Mouse (Mus musculus): Measurements from ENCODE around the gene Cnnm2. TPM values are rescaled to one million over a fixed set of nuclear protein-coding genes. Genes with fewer than 3 reads are reported as not detected.

Cnnm2 gene
- polyA plus RNA-seq, 1 experiment from 2014 or later, result 3.4 TPM

DNA sequence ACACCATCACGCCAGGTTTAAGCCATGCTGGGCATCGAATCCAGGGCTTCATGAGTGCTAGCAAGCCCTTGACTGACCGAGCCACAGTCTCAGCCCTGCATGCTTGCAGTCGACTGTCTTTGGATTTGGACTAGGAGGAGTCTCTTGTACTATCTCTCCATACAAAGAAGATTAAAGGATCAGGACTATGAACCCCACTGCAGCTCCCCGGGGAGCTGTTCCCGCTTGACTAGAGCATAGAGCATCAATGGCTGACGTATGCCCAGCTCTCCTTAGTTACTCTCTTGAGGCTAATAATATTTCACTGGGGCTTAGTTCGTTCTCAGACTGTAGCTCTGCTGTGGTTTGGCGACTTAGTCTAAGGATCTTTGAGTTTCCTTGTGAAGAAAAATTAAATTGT lies 40.9 kb downstream of the Cnnm2 start:
- H3K4me3 ChIP-seq, result no peak overlapping the region
- H3K4me1 ChIP-seq, result peaks cover 12% of the 10 kb centered on the region
- H3K27me3 ChIP-seq, result no peaks in the 10 kb centered on the region
- H3K4me2 ChIP-seq, result no peak overlapping the region
- H3K9ac ChIP-seq, result no peak overlapping the region
- no peak for ATAC-seq (ENCODE audit: insufficient number of reproducible peaks, insufficient read depth, low FRiP score, low TSS enrichment, low read depth)
- no peak overlapping the region for H3K27ac ChIP-seq
- WGBS, result 81% methylated on average over 9 of the region's 9 CpGs
- no peaks in the 10 kb centered on the region for H3K9me3 ChIP-seq
- no peaks in the 10 kb centered on the region for H3K36me3 ChIP-seq

DNA sequence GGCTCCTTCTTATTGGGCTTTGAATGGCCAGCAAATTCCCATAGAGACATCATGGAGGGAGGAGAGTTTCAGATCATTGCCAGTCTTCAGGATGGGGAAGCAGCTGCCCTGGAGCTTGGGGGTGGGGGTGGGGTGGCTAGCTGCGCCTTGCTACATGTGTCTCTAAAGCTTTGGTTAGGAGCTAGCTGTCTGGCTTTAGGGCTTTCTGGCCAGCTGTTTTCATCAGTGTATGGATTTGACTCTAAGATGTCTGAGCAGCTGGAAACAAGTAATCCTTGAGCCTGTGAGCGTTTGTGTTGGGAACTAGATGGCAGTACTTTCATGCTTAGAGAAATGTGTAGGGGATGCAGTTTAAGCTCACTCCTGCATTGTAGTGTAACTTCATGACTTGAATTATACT lies 42.3 kb downstream of the Cnnm2 start:
- WGBS, result 34% methylated on average over 2 of the region's 2 CpGs
- Histone ChIP-seq H3K27me3 (no peaks in the 10 kb centered on the region), H3K4me1 (peaks cover 12% of the 10 kb centered on the region), H3K36me3 (no peaks in the 10 kb centered on the region), H3K9me3 (no peaks in the 10 kb centered on the region), H3K4me2 (no peak overlapping the region), H3K9ac (no peak overlapping the region), H3K27ac (no peak overlapping the region), H3K4me3 (no peak overlapping the region)
- ATAC-seq (ENCODE audit: insufficient number of reproducible peaks, insufficient read depth, low FRiP score, low TSS enrichment, low read depth), result no peak

DNA sequence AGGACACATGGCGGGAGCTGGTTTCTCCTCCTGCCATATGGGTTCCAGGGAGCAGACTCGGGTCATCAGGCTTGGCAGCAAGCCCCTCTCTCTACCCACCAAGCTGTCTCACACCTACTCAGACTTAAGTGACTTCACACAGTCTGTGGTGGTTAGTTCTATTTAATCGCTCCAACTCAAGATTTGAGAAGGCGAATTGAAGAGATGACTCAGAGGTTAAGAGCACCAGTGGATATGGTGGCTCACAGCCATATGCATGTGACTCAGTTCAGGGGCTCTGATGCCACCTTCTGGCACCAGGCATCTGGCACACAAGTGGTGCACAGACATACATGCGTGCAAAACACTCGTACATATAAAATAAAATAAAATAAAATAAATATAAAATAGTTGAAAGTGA lies 43.4 kb downstream of the Cnnm2 start:
- no peak overlapping the region for H3K4me3 ChIP-seq
- peaks cover 12% of the 10 kb centered on the region for H3K4me1 ChIP-seq
- no peaks in the 10 kb centered on the region for H3K9me3 ChIP-seq
- 89% methylated on average over 6 of the region's 6 CpGs for WGBS
- H3K4me2 ChIP-seq, result no peak overlapping the region
- no peak for ATAC-seq (ENCODE audit: insufficient number of reproducible peaks, insufficient read depth, low FRiP score, low TSS enrichment, low read depth)
- no peak overlapping the region for H3K9ac ChIP-seq
- H3K27ac ChIP-seq, result no peak overlapping the region
- H3K36me3 ChIP-seq, result no peaks in the 10 kb centered on the region
- H3K27me3 ChIP-seq, result no peaks in the 10 kb centered on the region

DNA sequence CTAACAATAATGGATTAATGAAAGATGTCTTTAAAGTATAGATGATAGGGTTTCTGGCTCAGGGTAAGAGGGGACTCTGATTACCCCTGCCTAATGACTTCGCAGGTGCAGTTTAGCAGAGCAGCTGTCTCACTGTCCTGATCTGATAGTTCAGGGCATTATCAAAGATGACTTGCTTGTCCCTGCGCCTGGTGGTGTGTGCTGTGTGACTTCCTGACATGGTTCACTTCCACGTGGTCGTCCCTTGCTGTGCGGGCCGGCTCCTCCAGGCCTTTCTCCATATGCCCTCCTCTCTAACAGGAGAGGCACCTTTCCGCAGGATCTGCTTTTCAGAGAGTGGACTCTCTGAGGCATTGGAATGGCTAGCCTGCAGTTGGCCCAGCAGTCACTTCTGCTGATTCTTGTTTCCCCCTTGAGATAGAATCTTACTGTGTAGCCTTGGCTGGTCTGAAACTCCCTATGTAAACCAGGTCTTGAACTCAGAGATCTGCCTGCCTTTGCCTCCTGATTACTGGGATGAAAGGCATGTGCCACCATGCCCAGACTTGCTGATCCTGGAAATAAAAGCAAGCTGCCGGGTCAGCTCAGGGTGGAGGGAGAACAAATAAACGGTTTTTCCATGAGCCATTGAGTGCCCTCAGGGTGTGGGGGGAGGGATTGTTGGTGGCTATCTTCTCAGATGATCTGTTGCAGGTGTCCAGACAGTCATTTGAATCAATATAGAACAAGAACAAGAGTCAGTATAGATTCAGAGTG lies 44.7 kb downstream of the Cnnm2 start:
- Histone ChIP-seq H3K27ac (no peak overlapping the region), H3K9me3 (no peaks in the 10 kb centered on the region), H3K27me3 (no peaks in the 10 kb centered on the region), H3K4me2 (no peak overlapping the region), H3K4me1 (peaks cover 12% of the 10 kb centered on the region), H3K36me3 (no peaks in the 10 kb centered on the region), H3K4me3 (no peak overlapping the region), H3K9ac (no peak overlapping the region)
- no peak for ATAC-seq (ENCODE audit: insufficient number of reproducible peaks, insufficient read depth, low FRiP score, low TSS enrichment, low read depth)
- WGBS, result 61% methylated on average over 9 of the region's 9 CpGs

DNA sequence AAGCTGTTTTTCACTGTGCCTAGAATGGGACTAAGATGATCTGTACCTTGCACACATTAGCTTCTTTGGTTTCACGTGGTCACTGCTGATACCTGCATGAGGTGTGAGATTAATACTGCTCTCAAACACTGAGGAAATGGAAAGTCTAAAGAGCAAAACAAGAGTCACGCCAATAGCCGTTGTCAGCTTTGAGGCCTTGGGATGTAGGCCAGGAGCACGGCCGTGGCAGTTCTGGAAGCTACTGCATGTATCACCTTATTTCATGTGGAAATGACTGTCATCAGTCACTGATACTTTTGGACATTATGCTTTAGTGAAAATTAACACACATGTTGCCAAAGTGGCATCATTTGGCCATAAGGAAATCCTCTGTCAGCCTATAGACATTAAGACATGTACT lies 46.9 kb downstream of the Cnnm2 start:
- no peak for ATAC-seq (ENCODE audit: insufficient number of reproducible peaks, insufficient read depth, low FRiP score, low TSS enrichment, low read depth)
- WGBS, result 98% methylated on average over 5 of the region's 5 CpGs
- H3K9ac ChIP-seq, result no peak overlapping the region

DNA sequence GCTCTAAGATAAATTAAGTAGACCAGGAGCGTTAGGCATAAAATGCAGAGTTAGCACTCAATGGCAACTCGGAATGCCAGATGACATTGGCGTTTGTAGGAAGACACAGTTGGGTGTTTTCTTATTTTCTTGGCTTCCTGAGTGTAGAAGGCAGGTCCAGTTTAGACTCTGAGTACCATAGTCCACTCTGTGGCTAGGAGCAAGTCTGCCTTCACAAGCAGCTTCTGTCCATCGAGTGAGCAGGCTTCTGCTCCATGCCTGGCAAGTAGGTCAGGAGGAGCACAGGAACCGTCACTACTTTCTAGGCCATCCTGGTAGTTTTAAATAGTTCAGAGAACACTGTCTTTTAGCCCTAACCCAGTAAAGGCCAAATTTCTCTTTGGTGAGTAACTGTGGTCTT lies 47.6 kb downstream of the Cnnm2 start:
- Histone ChIP-seq H3K27me3 (no peaks in the 10 kb centered on the region), H3K4me3 (no peak overlapping the region), H3K9me3 (no peaks in the 10 kb centered on the region), H3K27ac (no peak overlapping the region), H3K4me2 (no peak overlapping the region), H3K36me3 (no peaks in the 10 kb centered on the region), H3K9ac (no peak overlapping the region), H3K4me1 (peaks cover 7% of the 10 kb centered on the region; the same call in 1 of the 2 replicates)
- ATAC-seq (ENCODE audit: insufficient number of reproducible peaks, insufficient read depth, low FRiP score, low TSS enrichment, low read depth), result no peak
- 90% methylated on average over 5 of the region's 5 CpGs for WGBS

More for the DNA sequence above, 46.9 kb downstream of the Cnnm2 start:
- Histone ChIP-seq H3K4me2 (no peak overlapping the region), H3K4me1 (peaks cover 12% of the 10 kb centered on the region), H3K9me3 (no peaks in the 10 kb centered on the region), H3K27ac (no peak overlapping the region), H3K27me3 (no peaks in the 10 kb centered on the region), H3K4me3 (no peak overlapping the region), H3K36me3 (no peaks in the 10 kb centered on the region)

DNA sequence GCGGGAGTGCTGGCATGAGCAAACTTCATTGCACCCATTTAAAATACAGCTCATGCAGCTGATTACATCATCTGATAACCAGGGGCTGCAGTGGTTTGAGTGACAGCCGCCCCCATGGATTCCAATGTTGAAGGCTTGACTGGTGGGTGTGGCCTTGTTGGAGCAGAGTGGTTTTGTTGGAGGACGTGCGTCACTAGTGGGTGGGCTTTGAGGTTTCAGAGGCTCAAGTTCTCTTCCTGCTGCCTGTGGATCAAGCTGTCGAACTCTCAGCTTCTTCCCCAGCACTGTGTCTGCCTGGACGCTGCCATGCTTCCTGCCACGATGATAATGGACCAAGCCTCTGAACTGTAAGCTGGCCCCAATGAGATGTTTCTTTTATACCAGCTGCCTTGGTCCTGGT lies 57.9 kb downstream of the Cnnm2 start:
- Histone ChIP-seq H3K4me1 (no peaks in the 10 kb centered on the region; the same call in 1 of the 2 replicates), H3K36me3 (no peaks in the 10 kb centered on the region), H3K9ac (no peak overlapping the region), H3K27ac (no peak overlapping the region), H3K27me3 (no peaks in the 10 kb centered on the region), H3K4me2 (no peak overlapping the region), H3K9me3 (no peaks in the 10 kb centered on the region), H3K4me3 (no peak overlapping the region)
- ATAC-seq (ENCODE audit: insufficient number of reproducible peaks, insufficient read depth, low FRiP score, low TSS enrichment, low read depth), result no peak
- 56% methylated on average over 7 of the region's 7 CpGs for WGBS

DNA sequence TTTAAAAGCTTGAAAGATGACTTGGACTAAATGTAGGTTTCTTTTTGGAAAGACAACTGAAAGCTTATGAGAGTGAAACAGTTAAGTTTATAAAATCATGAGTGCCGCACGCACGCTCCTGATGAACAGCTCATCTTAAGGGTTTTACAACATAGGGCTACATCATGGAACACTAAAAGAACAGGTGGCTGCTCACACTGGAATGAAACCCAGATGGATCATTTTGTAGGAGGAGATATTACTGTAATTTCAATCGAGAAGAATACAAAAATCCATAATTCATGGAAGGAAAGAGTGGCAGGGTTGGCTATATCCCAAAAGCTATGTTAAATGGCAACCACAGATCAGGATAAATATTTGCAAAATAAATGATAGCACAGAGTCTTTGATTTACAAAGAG lies 61.1 kb downstream of the Cnnm2 start:
- Histone ChIP-seq H3K4me2 (no peak overlapping the region), H3K4me1 (no peaks in the 10 kb centered on the region; the same call in 1 of the 2 replicates), H3K9me3 (no peaks in the 10 kb centered on the region), H3K4me3 (no peak overlapping the region), H3K27ac (no peak overlapping the region), H3K9ac (no peak overlapping the region), H3K27me3 (no peaks in the 10 kb centered on the region), H3K36me3 (no peaks in the 10 kb centered on the region)
- WGBS, result 86% methylated on average over 4 of the region's 4 CpGs
- no peak for ATAC-seq (ENCODE audit: insufficient number of reproducible peaks, insufficient read depth, low FRiP score, low TSS enrichment, low read depth)

DNA sequence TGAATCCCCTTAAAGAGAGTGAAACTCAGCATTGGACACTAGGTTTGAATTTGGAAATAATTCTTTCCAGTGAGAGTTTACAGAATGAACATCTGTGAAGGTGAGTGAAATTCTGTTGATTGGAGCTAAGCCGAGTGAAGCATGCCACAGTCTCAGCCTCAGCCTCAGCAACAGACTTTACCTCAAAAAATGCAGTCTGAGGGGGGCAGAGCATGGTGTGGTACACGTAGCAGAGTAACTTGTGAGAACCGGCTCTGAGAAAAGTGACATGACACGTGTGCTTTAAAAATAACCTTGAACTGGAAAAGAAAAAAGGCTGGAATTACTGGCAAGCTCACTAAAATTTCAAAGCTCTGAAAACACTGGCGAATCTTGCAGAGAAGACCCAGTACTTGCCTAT lies 62.4 kb downstream of the Cnnm2 start:
- no peak for ATAC-seq (ENCODE audit: insufficient number of reproducible peaks, insufficient read depth, low FRiP score, low TSS enrichment, low read depth)
- 68% methylated on average over 5 of the region's 5 CpGs for WGBS
- no peak overlapping the region for H3K4me2 ChIP-seq

DNA sequence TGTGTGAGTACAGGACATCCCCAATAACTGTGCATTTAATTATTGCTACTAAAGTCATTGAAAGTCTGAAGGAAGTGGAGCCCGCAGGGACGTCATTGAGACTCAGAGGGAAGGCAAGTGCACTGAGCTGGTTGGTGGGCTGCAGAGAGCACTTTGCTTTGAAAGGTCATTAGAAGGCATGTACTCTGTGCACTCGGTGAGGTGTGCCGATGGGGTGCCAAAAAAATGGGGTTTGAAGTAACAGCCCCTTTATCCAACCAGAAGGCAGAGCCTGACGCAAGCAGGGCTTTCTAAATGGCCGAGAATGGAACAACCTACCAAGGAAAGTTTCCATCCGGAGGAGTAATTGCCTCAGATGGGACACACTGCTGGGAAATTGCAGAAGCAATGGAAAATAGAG lies 63.5 kb downstream of the Cnnm2 start:
- 85% methylated on average over 7 of the region's 7 CpGs for WGBS
- Histone ChIP-seq H3K27ac (no peak overlapping the region), H3K4me1 (no peaks in the 10 kb centered on the region), H3K27me3 (no peaks in the 10 kb centered on the region), H3K9ac (no peak overlapping the region), H3K36me3 (no peaks in the 10 kb centered on the region), H3K9me3 (no peaks in the 10 kb centered on the region), H3K4me3 (no peak overlapping the region), H3K4me2 (no peak overlapping the region)
- ATAC-seq (ENCODE audit: insufficient number of reproducible peaks, insufficient read depth, low FRiP score, low TSS enrichment, low read depth), result no peak

More for the DNA sequence above, 62.4 kb downstream of the Cnnm2 start:
- no peak overlapping the region for H3K9ac ChIP-seq
- no peaks in the 10 kb centered on the region for H3K9me3 ChIP-seq
- no peaks in the 10 kb centered on the region for H3K27me3 ChIP-seq
- H3K4me3 ChIP-seq, result no peak overlapping the region
- no peaks in the 10 kb centered on the region; the same call in 1 of the 2 replicates for H3K4me1 ChIP-seq
- H3K27ac ChIP-seq, result no peak overlapping the region
- no peaks in the 10 kb centered on the region for H3K36me3 ChIP-seq

DNA sequence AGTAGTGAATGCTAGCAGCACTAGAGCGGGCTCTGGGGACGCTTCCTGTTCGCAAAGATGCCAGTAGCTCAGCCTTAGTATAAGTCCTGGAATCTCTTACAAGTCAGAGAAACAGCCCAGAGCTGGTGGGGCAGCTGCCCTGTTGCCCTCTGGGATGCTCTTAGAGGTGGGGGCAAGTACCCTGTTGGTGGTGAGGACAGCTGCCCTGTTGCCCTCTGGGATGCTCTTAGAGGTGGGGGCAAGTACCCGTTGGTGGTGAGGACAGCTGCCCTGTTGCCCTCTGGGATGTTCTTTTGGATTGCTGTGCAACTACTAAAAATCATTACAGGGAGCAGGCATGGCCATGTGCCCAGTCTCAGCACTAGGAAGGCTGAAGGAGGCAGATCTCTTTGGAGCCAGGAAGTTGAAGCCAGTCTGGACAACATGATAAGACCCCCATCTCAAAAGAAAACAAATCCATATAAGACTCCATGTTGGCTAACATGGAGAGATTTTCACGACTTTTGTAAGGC lies 66.3 kb downstream of the Cnnm2 start:
- no peak overlapping the region for H3K27ac ChIP-seq

DNA sequence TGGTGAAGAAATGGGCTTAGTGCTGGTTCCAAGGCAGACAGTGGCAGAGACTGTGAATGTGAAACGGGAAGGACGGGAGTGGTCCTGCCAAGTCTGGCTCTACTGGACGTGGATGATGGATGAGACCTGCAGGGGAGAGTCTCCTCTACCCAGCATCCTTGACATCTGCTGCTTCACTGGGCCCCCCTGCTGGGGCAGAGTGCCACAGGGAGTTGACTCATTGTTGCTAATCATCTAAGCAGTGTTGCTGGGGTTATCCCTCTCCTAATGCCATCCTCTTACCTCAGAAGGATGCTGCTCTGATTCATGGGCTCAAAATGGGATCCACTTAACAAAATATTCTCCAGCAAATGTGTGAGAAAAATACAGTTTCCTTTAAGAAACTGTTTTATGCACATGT lies 67.6 kb downstream of the Cnnm2 start:
- Histone ChIP-seq H3K4me1 (no peaks in the 10 kb centered on the region), H3K27me3 (no peaks in the 10 kb centered on the region), H3K4me2 (no peak overlapping the region), H3K9me3 (no peaks in the 10 kb centered on the region), H3K4me3 (no peak overlapping the region), H3K27ac (no peak overlapping the region), H3K9ac (no peak overlapping the region), H3K36me3 (no peaks in the 10 kb centered on the region)
- no peak for ATAC-seq (ENCODE audit: insufficient number of reproducible peaks, insufficient read depth, low FRiP score, low TSS enrichment, low read depth)
- WGBS, result 70% methylated on average over 3 of the region's 3 CpGs

More for the DNA sequence above, 66.3 kb downstream of the Cnnm2 start:
- ATAC-seq (ENCODE audit: insufficient number of reproducible peaks, insufficient read depth, low FRiP score, low TSS enrichment, low read depth), result no peak
- H3K9ac ChIP-seq, result no peak overlapping the region
- 81% methylated on average over 5 of the region's 5 CpGs for WGBS
- H3K27me3 ChIP-seq, result no peaks in the 10 kb centered on the region
- H3K9me3 ChIP-seq, result no peaks in the 10 kb centered on the region
- no peaks in the 10 kb centered on the region for H3K36me3 ChIP-seq
- H3K4me2 ChIP-seq, result no peak overlapping the region
- H3K4me3 ChIP-seq, result no peak overlapping the region
- H3K4me1 ChIP-seq, result no peaks in the 10 kb centered on the region
